Mouse (Mus musculus): Measurements from ENCODE around the gene Nprl2. TPM values are rescaled to one million over a fixed set of nuclear protein-coding genes. Genes with fewer than 3 reads are reported as not detected.
"Not testable (repeated sequence)": the region's sequence is repeated elsewhere in the genome, so short reads cannot be mapped to it uniquely, and the experiment has no call there.

Gene Nprl2
- total RNA-seq, 2 experiments from 2014 or later = 34.1 to 37.8 TPM

DNA sequence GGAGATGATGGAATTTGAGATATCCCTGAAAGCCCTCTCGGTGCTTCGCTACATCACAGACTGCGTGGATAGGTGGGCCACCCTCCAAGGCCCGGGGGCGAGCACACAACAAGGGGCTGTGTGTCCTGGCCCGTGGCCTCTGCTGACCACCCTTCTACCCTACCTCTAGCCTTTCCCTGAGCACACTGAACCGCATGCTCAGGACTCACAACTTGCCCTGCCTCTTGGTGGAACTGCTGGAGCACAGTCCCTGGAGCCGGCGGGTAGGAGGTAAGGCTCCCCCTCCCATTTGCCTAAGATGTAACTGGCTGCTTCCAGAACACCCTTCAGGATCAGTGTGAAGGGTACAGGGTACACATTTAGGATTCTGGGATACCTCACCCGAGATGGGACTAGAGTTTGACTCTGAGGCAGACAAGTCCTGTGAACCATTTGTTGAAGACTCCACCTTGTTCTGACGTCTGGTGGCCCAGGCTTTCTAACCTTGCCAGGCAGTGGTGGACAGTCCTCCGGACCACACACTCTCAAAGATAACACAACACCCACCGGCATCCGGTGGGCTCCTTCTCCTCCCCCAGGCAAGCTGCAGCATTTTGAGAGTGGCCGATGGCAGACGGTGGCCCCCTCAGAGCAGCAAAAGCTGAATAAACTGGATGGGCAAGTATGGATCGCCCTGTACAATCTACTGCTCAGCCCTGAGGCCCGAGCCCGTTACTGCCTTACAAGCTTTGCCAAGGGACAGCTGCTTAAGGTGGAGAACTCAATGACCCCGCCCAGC lies 7.5 kb downstream of the Nprl2 start:
- no peak for DNase-seq (ENCODE audit: extremely low spot score in 1 of 2, low spot score in 2 of 2)
- intact Hi-C loops (cut with DNase I) = no loop called here

DNA sequence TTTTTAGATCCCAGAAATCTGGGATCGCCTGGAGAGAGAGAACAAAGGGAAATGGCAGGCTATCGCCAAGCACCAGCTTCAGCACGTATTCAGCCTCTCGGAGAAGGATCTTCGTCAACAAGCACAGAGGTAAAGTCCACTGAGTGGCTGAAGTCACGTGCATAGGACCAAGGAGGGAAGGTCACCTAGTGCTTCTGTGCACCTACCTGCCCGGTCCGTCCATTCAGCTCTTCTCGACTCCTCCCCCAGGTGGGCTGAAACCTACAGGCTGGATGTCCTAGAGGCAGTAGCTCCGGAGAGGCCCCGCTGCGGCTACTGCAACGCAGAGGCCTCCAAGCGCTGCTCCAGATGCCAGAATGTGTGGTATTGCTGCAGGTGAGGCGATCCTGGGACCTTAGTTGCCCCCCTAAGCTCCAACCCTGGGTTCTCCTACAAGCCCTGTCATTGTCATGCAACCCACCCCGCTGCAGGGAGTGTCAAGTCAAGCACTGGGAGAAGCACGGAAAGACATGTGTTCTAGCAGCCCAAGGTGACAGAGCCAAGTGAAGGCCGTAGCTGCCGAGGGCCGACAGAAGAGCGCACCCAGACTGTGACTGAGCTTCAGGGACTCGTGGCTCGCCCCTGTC lies 8.6 kb downstream of the Nprl2 start:
- no peak for DNase-seq (ENCODE audit: extremely low spot score in 1 of 2, low spot score in 2 of 2)
- intact Hi-C loops (cut with DNase I) = no loop called here

DNA sequence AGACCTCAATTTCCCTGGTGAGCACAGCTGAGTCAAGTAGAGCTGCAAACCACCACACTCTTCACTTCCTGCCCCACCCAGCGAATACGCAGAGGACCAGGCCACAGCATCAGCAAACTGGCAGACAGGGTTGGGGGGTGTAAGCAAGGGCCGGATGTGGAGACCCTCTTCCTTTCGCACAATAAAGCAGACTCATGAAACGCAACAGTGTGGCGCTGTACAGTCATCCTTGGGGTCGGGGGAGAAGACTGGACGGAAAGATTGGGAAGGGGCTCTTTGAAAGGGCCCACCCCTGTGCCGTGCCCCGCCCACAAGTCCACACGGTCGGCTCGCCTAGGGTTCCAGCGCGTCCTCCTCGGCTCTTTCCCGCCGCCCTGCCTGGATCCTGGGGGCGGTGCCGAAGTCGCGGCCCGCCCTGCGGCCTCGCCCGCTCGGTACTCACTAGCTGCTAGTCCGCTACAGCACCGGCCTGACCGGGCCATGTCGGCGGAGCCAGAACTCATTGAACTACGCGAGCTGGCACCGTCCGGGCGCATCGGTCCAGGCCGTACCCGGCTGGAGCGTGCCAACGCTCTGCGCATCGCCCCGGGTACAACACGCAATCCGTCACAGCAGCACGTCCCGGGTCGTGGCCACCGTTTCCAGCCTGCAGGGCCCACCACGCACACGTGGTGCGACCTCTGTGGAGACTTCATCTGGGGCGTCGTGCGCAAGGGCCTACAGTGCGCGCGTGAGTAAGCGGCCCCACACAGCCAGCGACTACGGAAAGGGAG lies 9.3 kb downstream of the Nprl2 start, which contains the start of gene Rassf1:
Rassf1 (plus strand) TSS at position 439 of the 773 bp plus-strand sequence.
- peak in 1 of 2 experiments; percentile 73 for DNase-seq (ENCODE audit: extremely low spot score in 1 of 2, low spot score in 2 of 2)
- intact Hi-C loops (cut with DNase I) = no loop called here

DNA sequence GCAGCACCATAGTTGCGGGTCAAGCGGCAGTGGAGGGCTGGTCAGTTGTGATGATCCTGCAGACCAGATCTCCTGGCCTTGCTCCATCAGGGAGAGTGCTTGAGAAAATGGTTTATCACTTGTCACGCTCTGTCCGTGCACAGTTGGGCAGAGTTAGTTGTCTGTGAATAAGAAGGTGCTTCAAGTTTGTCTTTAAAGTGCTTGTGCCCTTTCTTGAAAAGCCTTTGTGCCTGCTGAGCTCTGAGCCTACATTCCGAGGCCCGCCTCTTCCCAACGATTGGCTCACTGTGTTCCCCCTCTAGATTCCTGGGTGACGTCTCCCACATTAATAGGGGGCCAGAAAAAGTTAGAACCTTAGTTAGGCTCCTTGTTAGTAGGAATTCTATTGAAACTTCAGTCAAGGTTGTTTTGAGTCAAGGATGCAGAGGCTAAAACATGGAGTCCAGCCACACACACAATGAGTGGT lies 9.9 kb downstream of the Nprl2 start:
- DNase-seq (ENCODE audit: extremely low spot score in 1 of 2, low spot score in 2 of 2) = no peak
- intact Hi-C loops (cut with DNase I) = no loop called here

DNA sequence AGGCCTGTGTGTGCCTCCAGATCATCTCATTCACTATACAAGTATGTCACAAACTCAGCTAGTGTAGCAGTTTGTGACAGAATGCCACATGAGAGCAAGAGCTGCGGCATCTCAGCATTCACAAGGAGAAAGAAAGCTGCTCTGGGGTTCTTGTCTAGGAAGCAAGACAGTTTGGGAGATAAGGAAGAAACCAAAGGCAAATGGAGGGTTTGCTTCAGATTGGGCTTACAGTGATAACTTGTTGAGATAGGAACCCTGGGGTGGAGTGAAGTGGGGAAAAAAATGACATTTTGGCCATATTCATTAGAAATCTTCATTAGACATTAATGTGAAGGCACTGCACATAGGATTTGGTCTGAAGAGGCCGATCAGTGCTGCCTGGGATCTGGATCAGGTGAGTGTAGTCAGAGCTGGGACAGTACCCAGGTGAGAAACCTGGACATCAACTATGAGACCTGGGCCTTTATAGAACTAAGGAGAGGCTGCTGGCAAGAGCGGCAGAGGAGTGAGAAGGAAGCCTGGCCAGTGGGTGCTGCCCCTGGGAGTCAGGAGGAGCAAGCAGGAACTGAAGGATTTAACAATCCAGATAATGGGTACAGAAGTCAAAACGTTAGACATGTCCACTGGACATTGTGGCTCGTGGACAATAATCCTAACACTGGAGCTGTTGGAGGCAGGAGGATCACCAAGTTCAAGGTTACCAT lies 10.8 kb downstream of the Nprl2 start:
- DNase-seq (ENCODE audit: extremely low spot score in 1 of 2, low spot score in 2 of 2) = no peak
- intact Hi-C loops (cut with DNase I) = no loop called here

DNA sequence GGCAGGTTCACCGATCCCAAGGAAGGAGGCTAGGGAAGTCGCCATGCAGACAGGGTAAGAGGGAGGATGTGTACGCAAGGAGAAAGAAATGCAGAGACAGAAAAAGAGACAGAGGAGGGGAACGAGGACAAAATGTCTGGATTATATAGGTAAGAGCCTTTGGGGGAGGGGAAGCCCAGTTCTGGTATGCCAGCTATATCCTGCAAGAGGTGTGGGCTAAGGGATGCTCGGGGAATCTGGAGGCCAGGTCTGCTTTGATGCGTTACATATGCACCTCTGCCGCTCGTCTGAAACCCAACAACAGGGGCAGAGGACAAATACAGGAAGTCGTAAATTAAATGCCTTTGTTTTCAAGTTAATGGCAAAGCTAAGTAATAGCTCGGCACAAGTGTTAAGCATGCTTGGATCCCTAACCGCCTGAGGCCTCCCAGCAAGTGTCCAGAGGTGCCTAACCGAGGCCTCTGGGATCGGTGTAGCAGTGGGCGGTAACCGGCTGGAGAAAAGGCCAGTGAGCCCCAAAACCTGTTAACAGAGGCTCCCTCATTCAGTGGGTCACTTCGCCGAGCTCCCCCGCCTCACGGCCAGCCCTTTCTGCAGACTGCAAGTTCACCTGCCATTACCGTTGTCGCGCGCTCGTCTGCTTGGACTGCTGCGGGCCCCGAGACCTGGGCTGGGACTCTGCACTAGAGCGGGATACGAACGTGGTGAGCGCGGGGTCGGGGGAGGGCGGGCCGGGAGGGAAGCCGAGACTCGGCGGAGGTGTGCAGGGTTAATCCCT lies 11.7 kb downstream of the Nprl2 start:
- intact Hi-C loops (cut with DNase I) = no loop called here
- DNase-seq (ENCODE audit: extremely low spot score in 1 of 2, low spot score in 2 of 2) = peak in 1 of 2 experiments; percentile 59

DNA sequence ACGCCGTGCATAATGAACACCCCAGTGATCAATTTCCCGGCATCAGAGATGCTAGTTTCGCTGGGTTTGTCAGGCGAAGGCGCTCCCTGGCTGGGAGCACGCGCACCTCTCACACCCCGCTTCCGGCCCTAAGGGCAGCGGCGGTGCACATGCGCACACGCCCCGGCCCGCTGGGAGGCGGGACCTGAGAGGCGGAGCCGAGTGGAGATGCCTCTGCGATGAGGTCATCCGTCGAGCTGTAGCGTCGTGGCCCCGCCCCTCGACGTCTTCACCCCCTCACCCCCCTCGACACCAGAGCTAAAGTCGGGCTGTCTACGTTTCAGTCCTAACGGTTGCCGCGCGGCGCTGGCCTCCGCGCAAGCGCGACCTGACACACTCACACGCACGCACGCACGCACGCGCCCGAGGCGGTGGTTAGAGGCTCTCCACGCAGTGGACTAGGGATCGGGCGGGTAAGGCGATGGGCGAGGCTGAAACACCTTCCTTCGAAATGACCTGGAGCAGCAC lies 12.3 kb downstream of the Nprl2 start:
- peak; percentile 92 to 96 for DNase-seq (ENCODE audit: extremely low spot score in 1 of 2, low spot score in 2 of 2)
- intact Hi-C loops (cut with DNase I) = no loop called here

DNA sequence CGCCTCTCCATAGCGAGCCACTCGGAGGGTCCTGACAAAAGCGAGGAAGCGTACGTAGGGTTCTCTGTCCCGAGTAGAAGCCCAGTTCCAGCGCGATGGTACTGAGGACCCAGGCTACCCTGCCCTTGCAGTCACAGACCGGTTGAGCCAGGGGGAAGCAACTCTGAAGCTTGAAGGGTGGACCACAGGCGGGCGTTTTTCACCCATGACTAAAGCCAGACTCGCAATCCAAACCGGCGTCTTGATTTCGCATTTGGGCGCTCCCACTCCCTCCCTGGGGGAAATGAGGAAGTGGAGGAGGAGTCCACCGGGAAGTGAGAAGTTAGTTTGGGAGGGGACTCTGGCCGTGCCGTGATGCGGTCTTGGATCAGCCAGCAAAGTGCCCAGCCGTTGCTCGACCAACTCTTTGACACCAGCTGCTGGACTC lies 13.0 kb downstream of the Nprl2 start:
- peak in 1 of 2 experiments; percentile 75 for DNase-seq (ENCODE audit: extremely low spot score in 1 of 2, low spot score in 2 of 2)
- intact Hi-C loops (cut with DNase I) = no loop called here

DNA sequence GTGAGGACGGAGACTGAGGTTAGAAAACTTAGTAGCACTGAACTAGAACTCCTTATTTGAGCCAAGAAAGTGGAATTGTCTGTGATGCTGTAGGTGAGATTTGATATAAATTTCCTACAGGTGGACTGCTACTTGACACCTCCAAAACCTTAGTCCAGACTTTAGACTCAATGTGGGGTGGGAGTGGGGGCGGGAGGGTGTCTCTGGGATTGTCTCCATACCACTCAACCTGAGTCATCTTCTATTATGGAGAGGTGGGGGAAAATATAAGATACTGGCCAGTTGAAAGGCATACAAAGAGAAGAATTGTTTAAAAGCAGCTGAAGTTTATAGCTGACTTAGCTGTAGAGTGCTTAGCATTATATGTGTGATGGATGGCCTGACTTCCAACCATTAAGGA lies 13.7 kb downstream of the Nprl2 start:
- intact Hi-C loops (cut with DNase I) = no loop called here
- DNase-seq (ENCODE audit: extremely low spot score in 1 of 2, low spot score in 2 of 2) = no peak

DNA sequence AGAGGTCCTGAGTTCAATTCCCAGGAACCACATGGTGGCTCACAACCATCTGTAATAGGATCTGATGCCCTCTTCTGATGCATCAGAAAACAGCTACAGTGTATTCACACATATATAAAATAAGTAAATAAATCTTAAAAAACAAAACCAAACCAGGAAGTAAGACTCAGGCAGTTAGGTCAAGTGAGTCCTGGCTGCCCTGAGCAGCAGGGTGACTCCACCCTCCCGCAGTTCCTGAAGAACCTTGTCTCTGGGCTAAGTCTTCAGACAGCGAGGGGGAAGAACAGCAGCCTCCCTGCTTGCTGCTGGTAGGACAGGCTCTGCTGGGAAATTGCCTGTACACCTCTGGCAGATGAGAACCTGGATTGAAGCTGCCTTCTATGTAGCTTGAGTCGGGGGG lies 14.3 kb downstream of the Nprl2 start:
- intact Hi-C loops (cut with DNase I) = no loop called here
- no peak for DNase-seq (ENCODE audit: extremely low spot score in 1 of 2, low spot score in 2 of 2)

DNA sequence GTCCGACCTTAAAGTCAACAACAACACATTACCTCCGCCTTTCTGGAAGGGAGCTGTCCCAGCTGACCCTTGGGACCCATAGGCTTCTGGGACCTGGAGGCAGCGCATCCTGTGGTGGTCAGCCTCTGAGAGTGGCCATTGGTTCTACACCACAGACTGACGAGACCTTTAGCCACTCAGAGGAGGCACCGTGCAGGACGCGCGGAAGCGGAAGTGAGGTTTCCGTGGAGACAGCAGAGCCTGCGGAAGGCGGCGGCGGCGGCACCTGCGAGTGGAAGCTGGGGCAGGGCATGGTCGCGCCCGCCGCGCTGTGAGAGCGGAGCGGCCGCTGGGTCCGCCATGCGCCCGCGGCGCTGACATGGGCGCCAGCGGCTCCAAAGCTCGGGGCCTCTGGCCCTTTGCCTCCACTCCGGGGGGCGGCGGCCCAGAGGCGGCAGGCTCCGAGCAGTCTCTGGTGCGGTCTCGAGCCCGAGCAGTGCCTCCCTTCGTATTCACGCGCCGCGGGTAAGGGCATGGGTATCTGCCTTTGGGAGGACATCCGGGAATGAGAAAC lies 21.1 kb downstream of the Nprl2 start, which contains the start of gene Tusc2:
Tusc2 (plus strand) TSS at position 227 of the 553 bp plus-strand sequence.
- intact Hi-C loops (cut with DNase I) = no loop called here
- DNase-seq (ENCODE audit: extremely low spot score in 1 of 2, low spot score in 2 of 2) = peak; percentile 95 to 96

DNA sequence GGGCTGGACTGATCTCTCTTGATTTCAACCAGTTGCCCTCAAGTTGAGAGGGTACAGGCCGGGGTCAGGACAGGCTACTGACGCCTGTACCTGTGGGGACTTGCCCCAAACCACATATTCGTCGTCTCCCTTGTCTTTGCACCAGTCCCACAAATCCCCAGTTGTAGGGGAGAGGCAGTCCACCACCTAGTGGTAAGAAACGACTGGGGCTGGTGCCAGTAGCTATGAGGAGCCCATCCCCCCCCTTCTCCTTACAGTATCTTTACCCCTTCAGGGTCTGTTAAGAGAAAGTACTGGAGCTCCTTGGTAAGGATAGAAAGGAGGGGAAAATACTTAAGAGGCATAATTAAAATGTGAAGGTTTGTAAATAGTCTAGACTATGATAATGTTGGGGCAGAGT lies 23.5 kb downstream of the Nprl2 start:
- intact Hi-C loops (cut with DNase I); DNase-seq (ENCODE audit: extremely low spot score in 1 of 2, low spot score in 2 of 2): not testable (repeated sequence)

DNA sequence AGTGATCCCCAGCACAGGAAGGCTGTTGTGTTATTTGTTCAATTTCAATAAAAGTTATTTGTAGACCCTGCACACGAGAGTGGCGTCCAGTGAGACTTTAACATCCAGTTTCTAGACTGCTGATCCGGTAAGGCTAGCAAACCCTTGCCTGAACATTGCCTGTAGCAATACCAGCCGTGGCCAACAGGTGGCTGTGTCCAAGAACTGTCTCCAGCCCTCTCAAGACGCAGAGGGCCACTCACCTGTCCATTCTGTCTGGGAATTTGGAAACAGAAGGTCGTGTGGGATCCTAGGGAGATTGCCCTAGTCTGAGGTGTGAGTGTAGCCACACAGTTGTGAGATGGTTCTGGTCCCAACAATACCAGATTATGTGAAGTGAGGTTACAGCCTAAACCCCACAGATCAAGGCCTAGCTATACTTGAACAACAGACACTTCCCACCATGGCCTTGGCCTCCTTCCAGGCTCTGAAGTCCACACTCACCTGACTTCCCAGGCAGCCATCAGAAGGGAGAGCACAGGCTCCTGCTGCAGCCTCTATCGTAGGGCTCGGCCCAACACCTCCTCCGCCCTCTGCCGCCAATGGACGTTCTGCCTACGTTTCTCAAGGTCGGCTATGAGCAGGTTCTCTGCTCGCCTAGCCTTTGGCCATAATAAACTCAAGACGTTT lies 24.1 kb downstream of the Nprl2 start:
- intact Hi-C loops (cut with DNase I) = no loop called here
- peak; percentile 65 to 89 for DNase-seq (ENCODE audit: extremely low spot score in 1 of 2, low spot score in 2 of 2)

DNA sequence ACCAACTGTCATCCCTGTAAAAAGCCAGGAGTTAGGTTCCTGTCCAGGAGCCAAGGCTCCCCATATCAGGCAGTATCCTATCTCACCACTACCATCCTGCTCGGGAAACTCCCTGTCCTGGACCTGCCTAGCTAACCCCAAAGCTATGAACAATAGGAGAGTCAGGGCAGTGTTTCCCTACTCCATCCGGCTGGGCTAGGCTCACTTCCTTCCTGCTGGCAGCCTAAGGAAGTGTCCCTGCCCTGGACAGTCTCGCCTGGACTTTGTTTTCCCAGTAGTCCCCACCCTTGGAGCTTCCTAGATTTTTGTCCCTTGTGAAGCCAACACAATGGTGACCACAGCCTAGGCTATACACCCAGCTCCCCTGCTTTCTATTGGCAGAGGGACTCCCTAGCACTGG lies 24.8 kb downstream of the Nprl2 start:
- intact Hi-C loops (cut with DNase I) = no loop called here
- DNase-seq (ENCODE audit: extremely low spot score in 1 of 2, low spot score in 2 of 2) = peak in 1 of 2 experiments; percentile 74

DNA sequence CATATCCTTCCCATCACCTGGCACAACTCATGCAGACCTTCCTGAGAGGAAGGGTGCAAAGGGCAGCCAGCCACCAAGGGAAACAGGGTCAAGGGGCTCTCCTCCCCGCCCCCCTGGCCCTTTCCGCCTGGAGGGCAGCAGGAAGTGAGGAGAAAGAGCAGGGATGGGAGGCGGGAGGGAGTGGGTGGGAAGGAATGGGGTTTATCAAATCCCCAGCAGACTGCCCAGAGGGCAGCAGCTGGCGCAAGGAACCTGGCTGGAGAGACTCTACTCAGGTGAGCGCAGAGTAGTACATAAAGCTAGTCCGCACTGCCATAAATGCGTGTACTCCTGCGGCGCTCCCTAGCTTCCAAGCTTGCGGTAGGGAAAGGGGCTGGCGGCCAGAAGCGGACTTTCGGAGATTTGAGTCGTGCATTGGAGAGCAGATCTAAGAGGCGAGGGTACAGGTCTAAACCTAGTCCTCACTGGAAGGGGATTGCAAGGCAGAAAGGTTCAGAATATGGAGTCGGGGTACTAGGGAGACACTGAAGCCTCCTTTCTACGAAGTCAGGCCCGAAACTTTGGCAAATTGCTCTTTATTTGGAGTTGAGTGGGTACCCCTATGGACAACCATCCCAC lies 25.8 kb downstream of the Nprl2 start, which contains the start of gene Hyal2:
Hyal2 (plus strand) TSS at position 244 of the 618 bp plus-strand sequence.
- peak in 1 of 2 experiments; percentile 73 for DNase-seq (ENCODE audit: extremely low spot score in 1 of 2, low spot score in 2 of 2)
- intact Hi-C loops (cut with DNase I) = no loop called here
